Mouse (Mus musculus) mouse embryonic stem cell (cell line): ENCODE data around the gene Bicra.

Experiments
- in situ Hi-C, 2 experiments: fragments of 300-500 bp; cut with MboI; formaldehyde crosslinking; loops; 1 replicate in 1 of 2; 3 replicates in 1 of 2; pipeline ENCODE4 v1.14.3; 2019 to 2020; ENCODE audit warnings: low sequenced_read_pairs in 2 of 2, low pct_unique_long_range_greater_than_20kb in 1 of 2, mixed read lengths in 1 of 2; ENCODE audit not compliant: unreplicated experiment in 1 of 2

The Bicra gene

GRCm38 (mm10) chr7:15933437-15934359 lies 114.0 kb downstream of the Bicra start:
- in situ Hi-C loops = no loop called here

GRCm38 (mm10) chr7:15931635-15932034 lies 116.1 kb downstream of the Bicra start:
- in situ Hi-C loops = no loop called here

GRCm38 (mm10) chr7:15930543-15930942 lies 117.2 kb downstream of the Bicra start:
- in situ Hi-C loops = no loop called here

GRCm38 (mm10) chr7:15929910-15930309 lies 117.8 kb downstream of the Bicra start:
- in situ Hi-C loops = no loop called here

- in situ Hi-C loops = no loop called here
Observed at GRCm38 (mm10) chr7:15922220-15922773, 125.4 kb downstream of the Bicra start, which contains the start of gene Selenow. TSS of gene Selenow (minus strand) at chr7:15922402.

GRCm38 (mm10) chr7:15921796-15922195 lies 125.9 kb downstream of the Bicra start:
- in situ Hi-C loops = no loop called here
